Mouse (Mus musculus) bone marrow, adult 2 months (tissue): ENCODE measurements around the gene Map4k4.

Source experiments
- CTCF ChIP-seq: fragments of 200-500 bp; IDR thresholded peaks from 2 replicates; pipeline ENCODE4 v1.5.1; 2011; ENCODE audit warnings: low read length, control low read depth; ENCODE audit not compliant: control insufficient read depth, insufficient read depth
- POLR2A ChIP-seq: fragments of 200-500 bp; IDR thresholded peaks from 2 replicates; pipeline ENCODE4 v1.6.1; 2011; ENCODE audit warnings: low read depth, mild to moderate bottlenecking, control low read depth, low read length, borderline replicate concordance; ENCODE audit not compliant: control insufficient read depth

DNA sequence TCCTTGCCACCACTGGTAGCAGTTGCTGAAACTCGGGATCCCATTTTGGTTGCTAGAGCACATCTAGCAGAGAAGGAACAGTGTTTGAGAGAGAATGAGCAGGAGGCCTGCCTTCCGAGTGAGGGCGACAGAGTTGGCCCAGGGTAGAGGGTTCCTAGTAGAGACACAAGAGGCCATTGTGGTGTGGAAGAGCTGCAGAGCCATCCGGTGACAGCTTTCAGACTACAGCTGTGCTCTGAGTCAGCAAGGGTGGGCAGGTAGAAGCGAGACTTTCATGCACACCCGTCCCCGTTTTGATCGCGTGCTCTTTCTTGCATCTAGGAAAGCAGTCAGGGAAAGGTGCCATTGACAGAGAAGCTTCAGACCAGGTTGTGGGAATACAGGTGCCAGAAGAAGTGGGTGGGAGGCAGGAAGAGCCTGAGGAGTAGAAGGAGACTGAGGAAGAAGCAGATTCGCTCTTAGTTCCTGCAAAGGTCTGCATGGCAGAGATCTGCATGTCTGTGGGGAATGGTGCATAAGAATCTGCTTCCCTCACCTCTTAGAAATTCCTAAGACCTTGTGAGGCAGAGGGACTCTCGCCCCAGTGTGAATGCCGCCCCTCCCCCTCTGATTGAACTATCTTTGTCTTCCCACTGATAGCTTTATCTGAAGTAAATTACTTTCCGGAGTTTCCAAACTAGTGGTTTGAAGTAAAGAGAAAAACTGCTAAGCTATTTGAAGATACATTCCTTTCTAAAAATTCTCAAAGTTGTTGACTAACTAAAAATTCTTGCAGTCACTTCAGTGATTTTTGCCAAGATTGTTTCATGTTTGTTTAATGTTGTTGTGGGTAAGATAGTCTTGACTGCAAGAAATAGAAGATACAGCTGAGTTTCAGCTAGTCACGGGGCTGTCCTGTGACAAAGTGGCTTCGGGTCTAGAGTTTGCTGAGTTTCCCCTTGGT, 23.0 kb downstream of the Map4k4 start:
- TF ChIP-seq CTCF = no peak
- no peak for TF ChIP-seq POLR2A
